Mouse (Mus musculus) limb, embryonic 11.5 days (tissue): ENCODE measurements around the gene Ephb2. TPM values are rescaled to one million over a fixed set of nuclear protein-coding genes. Genes with fewer than 3 reads are reported as not detected.

ENCODE experiments used
- ATAC-seq: fragments of 200-750 bp; cut with Nextera tagmentation; 2 replicates; pipeline ENCODE4 v1.8.0; 2017; ENCODE audit warnings: low read depth; ENCODE audit not compliant: insufficient number of reproducible peaks, low FRiP score, low TSS enrichment
- DNase-seq: peaks from one replicate; pipeline ENCODE4 v3.0.0-alpha.2; 2015; ENCODE audit warnings: low spot score
- H3K27ac ChIP-seq: fragments of 300-500 bp; sonication (generic); replicated peaks from 2 replicates; pipeline ENCODE4 v1.5.1; 2014; ENCODE audit warnings: low read depth, mild to moderate bottlenecking, low read length
- H3K27me3 ChIP-seq: fragments of 300-500 bp; sonication (generic); 2 replicates; pipeline ENCODE4 v1.6.1; 2014; ENCODE audit warnings: mild to moderate bottlenecking, low read length, mixed read lengths; ENCODE audit not compliant: control insufficient read depth, insufficient read depth
- H3K36me3 ChIP-seq: fragments of 300-500 bp; sonication (generic); 2 replicates; pipeline ENCODE4 v1.6.1; 2014; ENCODE audit warnings: mild to moderate bottlenecking, low read length, moderate library complexity, mixed read lengths; ENCODE audit not compliant: control insufficient read depth, insufficient read depth
- H3K4me1 ChIP-seq: fragments of 300-500 bp; sonication (generic); 2 replicates; pipeline ENCODE4 v1.6.1; 2014; ENCODE audit warnings: low read length, mixed read lengths; ENCODE audit not compliant: control insufficient read depth, insufficient read depth
- H3K4me2 ChIP-seq: fragments of 300-500 bp; sonication (generic); 2 replicates; pipeline ENCODE4 v1.6.1; 2014; ENCODE audit warnings: low read depth, mild to moderate bottlenecking, moderate library complexity; ENCODE audit not compliant: severe bottlenecking
- H3K4me3 ChIP-seq: fragments of 300-500 bp; sonication (generic); 2 replicates; pipeline ENCODE4 v1.5.1; 2014; ENCODE audit warnings: low read depth, low read length
- H3K9ac ChIP-seq: fragments of 300-500 bp; sonication (generic); 2 replicates; pipeline ENCODE4 v1.6.1; 2014; ENCODE audit warnings: mild to moderate bottlenecking, low read length
- H3K9me3 ChIP-seq: fragments of 300-500 bp; sonication (generic); 2 replicates; pipeline ENCODE4 v1.6.1; 2016; ENCODE audit warnings: low read length; ENCODE audit not compliant: control insufficient read depth
- WGBS: fragments of 180-500 bp; shearing (Covaris S2); extraction: QIAGEN DNeasy Blood & Tissue Kit; methylation state at CpG from one replicate; pipeline ENCODE4 v1.1.7; 2014; 5-methylcytosine and 5-hydroxymethylcytosine counted together
- polyA plus RNA-seq: library from polyadenylated mRNA; unstranded; fragments of >200 nt; fragmentation: Nextera tagmentation; extraction: Ambion mirVana; gene quantifications from 2 replicates; pipeline ENCODE4 v1.2.1, GENCODE M21; 2014

Ephb2 gene
- polyA plus RNA-seq, 1 experiment from 2014 or later: 12.5 TPM

DNA sequence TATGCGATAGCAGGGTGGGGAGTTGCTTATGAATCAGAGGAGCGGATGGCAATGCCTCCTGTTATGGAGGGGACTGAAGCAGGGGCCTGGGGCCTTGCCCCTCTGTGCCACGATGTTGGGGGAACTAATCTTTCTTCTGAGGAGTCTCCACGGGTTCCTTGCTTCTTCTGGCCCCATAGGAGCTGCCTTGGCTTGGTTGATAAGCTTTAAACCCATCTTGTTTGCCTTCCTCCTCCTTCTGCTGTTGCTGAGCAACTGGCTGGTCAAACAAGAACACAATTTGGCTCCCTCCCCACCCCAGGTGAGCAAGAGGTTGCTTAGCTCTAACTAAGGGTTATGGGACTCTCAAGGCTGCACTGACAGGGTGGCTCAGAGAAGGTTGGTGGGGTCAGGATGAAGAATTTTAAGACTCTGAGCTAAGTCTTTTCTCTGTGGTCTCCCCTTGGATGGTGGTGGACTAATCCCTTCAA is 225.4 kb downstream of the Ephb2 start, which contains the start of gene Tex46:
TSS of gene Tex46 (plus strand) at position 51 of the 470 bp plus-strand sequence.
- Histone ChIP-seq H3K27ac (no peak within 1 kb of the TSS), H3K4me2 (no peak within 1 kb of the TSS), H3K4me3 (no peak within 1 kb of the TSS), H3K27me3 (no peaks in the 10 kb centered on the region), H3K9ac (no peak within 1 kb of the TSS), H3K36me3 (no peaks in the 10 kb centered on the region), H3K9me3 (no peaks in the 10 kb centered on the region), H3K4me1 (no peaks in the 10 kb centered on the region)
- ATAC-seq: no peak
- WGBS: 73% methylated on average over 4 of the region's 4 CpGs
- no peak for DNase-seq

GRCm38 (mm10) chr4:136605756-136606485 is 229.9 kb downstream of the Ephb2 start:
- H3K4me2 ChIP-seq: no peak overlapping the region
- H3K36me3 ChIP-seq: no peaks in the 10 kb centered on the region
- 90% methylated on average over 19 of the region's 19 CpGs for WGBS
- H3K27me3 ChIP-seq: no peaks in the 10 kb centered on the region
- H3K27ac ChIP-seq: no peak overlapping the region
- no peak for ATAC-seq
- H3K9me3 ChIP-seq: no peaks in the 10 kb centered on the region
- DNase-seq: no peak
- H3K4me3 ChIP-seq: no peak overlapping the region
- no peak overlapping the region for H3K9ac ChIP-seq
- no peaks in the 10 kb centered on the region; the same call in 1 of the 2 replicates for H3K4me1 ChIP-seq

GRCm38 (mm10) chr4:136602568-136602967 is 233.2 kb downstream of the Ephb2 start, which contains the start of gene Kdm1a:
Kdm1a (minus strand) TSS chr4:136602723.
- H3K4me2 ChIP-seq: peak within 1 kb of the TSS; percentile 54
- no peaks in the 10 kb centered on the region for H3K36me3 ChIP-seq
- peak within 1 kb of the TSS; percentile 93 for H3K27ac ChIP-seq
- H3K27me3 ChIP-seq: no peaks in the 10 kb centered on the region
- H3K9me3 ChIP-seq: no peaks in the 10 kb centered on the region
- ATAC-seq (peak; percentile 80; the same call in 1 of the 2 replicates), DNase-seq (peak; percentile 99)
- under 1% methylated on average over 37 of the region's 45 CpGs for WGBS
- H3K9ac ChIP-seq: peak within 1 kb of the TSS; percentile 98
- H3K4me3 ChIP-seq: peak within 1 kb of the TSS; percentile 93
- peaks cover 5% of the 10 kb centered on the region; the same call in 1 of the 2 replicates for H3K4me1 ChIP-seq

- DNase-seq (peak; percentile 73), ATAC-seq (peak; percentile 40; the same call in 1 of the 2 replicates)
- Histone ChIP-seq H3K4me1 (peaks cover 5% of the 10 kb centered on the region; the same call in 1 of the 2 replicates), H3K4me2 (peak overlapping the region; percentile 54), H3K27ac (peak overlapping the region; percentile 93), H3K27me3 (no peaks in the 10 kb centered on the region), H3K9me3 (no peaks in the 10 kb centered on the region), H3K4me3 (peak overlapping the region; percentile 93), H3K36me3 (no peaks in the 10 kb centered on the region), H3K9ac (peak overlapping the region; percentile 98)
- WGBS: 0% methylated on average over 65 of the region's 68 CpGs
Observed at GRCm38 (mm10) chr4:136602018-136602554, 233.7 kb downstream of the Ephb2 start.

GRCm38 (mm10) chr4:136601476-136601875 is 234.3 kb downstream of the Ephb2 start:
- WGBS: 3% methylated on average over 13 of the region's 13 CpGs
- H3K27ac ChIP-seq: peak overlapping the region; percentile 93; the same call in 1 of the 2 replicates
- peak; percentile 72 for DNase-seq

DNA sequence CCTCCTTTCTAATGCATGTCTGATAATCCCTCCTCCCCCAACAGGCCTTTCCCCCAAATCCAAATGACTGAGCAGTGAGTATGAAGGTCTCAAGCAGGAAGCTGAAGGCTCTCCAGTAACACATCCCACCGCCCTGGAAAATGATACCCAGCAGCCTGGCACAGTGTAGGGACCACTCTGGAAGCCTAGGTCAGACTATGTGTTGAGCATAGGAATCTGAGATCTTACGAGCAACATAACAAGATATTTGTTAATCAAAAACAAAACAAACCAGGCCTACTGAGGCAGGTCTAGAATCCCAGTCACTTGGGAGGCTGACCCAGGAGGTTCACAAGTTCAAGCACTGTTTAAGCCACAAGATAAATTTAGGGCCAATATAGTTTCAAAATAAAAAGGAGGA is 235.3 kb downstream of the Ephb2 start:
- Histone ChIP-seq H3K27ac (no peak overlapping the region), H3K4me3 (no peak overlapping the region; the same call in 1 of the 2 replicates), H3K4me1 (peaks cover 5% of the 10 kb centered on the region; the same call in 1 of the 2 replicates), H3K9me3 (no peaks in the 10 kb centered on the region), H3K27me3 (no peaks in the 10 kb centered on the region), H3K9ac (no peak overlapping the region), H3K4me2 (peak overlapping the region; percentile 54), H3K36me3 (no peaks in the 10 kb centered on the region)
- 93% methylated on average over 2 of the region's 2 CpGs for whole genome bisulfite sequencing
- ATAC-seq (no peak), DNase-seq (no peak)

More at GRCm38 (mm10) chr4:136601476-136601875, 234.3 kb downstream of the Ephb2 start:
- H3K9me3 ChIP-seq: no peaks in the 10 kb centered on the region
- peaks cover 5% of the 10 kb centered on the region; the same call in 1 of the 2 replicates for H3K4me1 ChIP-seq
- peak overlapping the region; percentile 98 for H3K9ac ChIP-seq
- H3K4me2 ChIP-seq: peak overlapping the region; percentile 54
- H3K27me3 ChIP-seq: no peaks in the 10 kb centered on the region
- ATAC-seq: no peak
- no peaks in the 10 kb centered on the region for H3K36me3 ChIP-seq
- H3K4me3 ChIP-seq: peak overlapping the region; percentile 93

DNA sequence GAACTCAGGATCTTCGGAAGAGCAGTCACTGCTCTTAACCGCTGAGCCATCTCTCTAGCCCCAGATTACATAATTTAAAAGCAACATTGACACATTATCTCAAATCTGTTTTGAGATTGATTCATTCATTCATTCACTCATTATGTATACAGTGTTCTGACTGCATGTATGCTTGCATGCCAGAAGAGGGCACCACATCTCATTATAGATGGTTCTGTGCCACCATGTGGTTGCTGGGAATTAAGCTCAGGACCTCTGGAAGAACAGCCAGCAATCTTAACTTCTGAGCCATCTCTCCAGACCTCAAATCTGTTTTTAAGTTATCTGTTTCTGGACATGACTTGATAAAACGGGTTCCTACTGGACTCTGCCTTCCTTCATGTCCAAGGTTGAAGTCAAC is 235.9 kb downstream of the Ephb2 start:
- Histone ChIP-seq H3K27ac (no peak overlapping the region), H3K4me3 (no peak overlapping the region), H3K27me3 (no peaks in the 10 kb centered on the region), H3K4me2 (no peak overlapping the region), H3K9ac (no peak overlapping the region), H3K36me3 (no peaks in the 10 kb centered on the region), H3K9me3 (no peaks in the 10 kb centered on the region), H3K4me1 (peaks cover 5% of the 10 kb centered on the region; the same call in 1 of the 2 replicates)
- ATAC-seq: no peak
- no peak for DNase-seq
- whole genome bisulfite sequencing: 98% methylated on average over 3 of the region's 3 CpGs

- Histone ChIP-seq H3K27me3 (no peaks in the 10 kb centered on the region), H3K9ac (no peak overlapping the region), H3K9me3 (no peaks in the 10 kb centered on the region), H3K36me3 (no peaks in the 10 kb centered on the region), H3K4me2 (no peak overlapping the region), H3K4me3 (no peak overlapping the region), H3K27ac (no peak overlapping the region), H3K4me1 (peaks cover 5% of the 10 kb centered on the region; the same call in 1 of the 2 replicates)
- DNase-seq (no peak), ATAC-seq (no peak)
- 92% methylated on average over 7 of the region's 7 CpGs for WGBS
Observed at GRCm38 (mm10) chr4:136598268-136598876, 237.4 kb downstream of the Ephb2 start.
